Mouse (Mus musculus) heart, embryonic 11.5 days (tissue): ENCODE measurements around the gene Jph4. TPM values are rescaled to one million over a fixed set of nuclear protein-coding genes. Genes with fewer than 3 reads are reported as not detected.

Experiments
- ATAC-seq: fragments of 200-750 bp; cut with Nextera tagmentation; replicated peaks from 2 replicates; pipeline ENCODE4 v1.8.0; 2017; ENCODE audit warnings: moderate library complexity; ENCODE audit not compliant: insufficient number of reproducible peaks, low FRiP score, low TSS enrichment
- H3K27ac ChIP-seq: fragments of 300-500 bp; sonication (generic); 2 replicates; pipeline ENCODE4 v1.5.1; 2014; ENCODE audit warnings: mild to moderate bottlenecking, low read depth, low read length
- H3K27me3 ChIP-seq: fragments of 300-500 bp; sonication (generic); 2 replicates; pipeline ENCODE4 v1.6.1; 2014; ENCODE audit warnings: mild to moderate bottlenecking, low read length, mixed read lengths; ENCODE audit not compliant: control insufficient read depth, insufficient read depth
- H3K36me3 ChIP-seq: fragments of 300-500 bp; sonication (generic); 2 replicates; pipeline ENCODE4 v1.6.1; 2014; ENCODE audit warnings: mild to moderate bottlenecking, low read length, moderate library complexity, mixed read lengths; ENCODE audit not compliant: control insufficient read depth, insufficient read depth
- H3K4me1 ChIP-seq: fragments of 300-500 bp; sonication (generic); 2 replicates; pipeline ENCODE4 v1.6.1; 2014; ENCODE audit warnings: low read length; ENCODE audit not compliant: control insufficient read depth, insufficient read depth
- H3K4me2 ChIP-seq: fragments of 300-500 bp; sonication (generic); 2 replicates; pipeline ENCODE4 v1.6.1; 2014; ENCODE audit warnings: mild to moderate bottlenecking, moderate library complexity
- H3K4me3 ChIP-seq: fragments of 300-500 bp; sonication (generic); 2 replicates; pipeline ENCODE4 v1.5.1; 2014; ENCODE audit warnings: low read depth, low read length
- H3K9ac ChIP-seq: fragments of 300-500 bp; sonication (generic); 2 replicates; pipeline ENCODE4 v1.6.1; 2014; ENCODE audit warnings: mild to moderate bottlenecking, low read depth, low read length, moderate library complexity
- H3K9me3 ChIP-seq: fragments of 300-500 bp; sonication (generic); replicated peaks from 2 replicates; pipeline ENCODE4 v1.6.1; 2016; ENCODE audit warnings: low read length; ENCODE audit not compliant: control insufficient read depth
- WGBS: fragments of 180-500 bp; shearing (Covaris S2); extraction: QIAGEN DNeasy Blood & Tissue Kit; methylation state at CpG from one replicate; pipeline ENCODE4 v1.1.7; 2014; ENCODE audit not compliant: insufficient replicate concordance; 5-methylcytosine and 5-hydroxymethylcytosine counted together
- polyA plus RNA-seq: library from polyadenylated mRNA; unstranded; fragments of >200 nt; fragmentation: Nextera tagmentation; extraction: Ambion mirVana; gene quantifications from 2 replicates; pipeline ENCODE4 v1.2.1, GENCODE M21; 2014

The Jph4 gene
- polyA plus RNA-seq, 1 experiment from 2014 or later: 0.31 TPM

GRCm38 (mm10) chr14:55094704-55095231, 22.0 kb downstream of the Jph4 start, which contains the start of gene Thtpa:
TSS of gene Thtpa (plus strand) at chr14:55094784.
- Histone ChIP-seq H3K4me1 (peaks cover 20% of the 10 kb centered on the region), H3K4me2 (peak within 1 kb of the TSS; percentile 70), H3K9me3 (no peaks in the 10 kb centered on the region), H3K36me3 (no peaks in the 10 kb centered on the region; the same call in 1 of the 2 replicates), H3K27me3 (no peaks in the 10 kb centered on the region), H3K9ac (peak within 1 kb of the TSS; percentile 70), H3K4me3 (peak within 1 kb of the TSS; percentile 55), H3K27ac (peak within 1 kb of the TSS; percentile 41; the same call in 1 of the 2 replicates)
- ATAC-seq: peak; percentile 55; the same call in 1 of the 2 replicates
- 3% methylated on average over 30 of the region's 30 CpGs for WGBS

GRCm38 (mm10) chr14:55093927-55094326, 22.8 kb downstream of the Jph4 start:
- no peaks in the 10 kb centered on the region for H3K9me3 ChIP-seq
- H3K4me1 ChIP-seq: peaks cover 28% of the 10 kb centered on the region
- WGBS: 37% methylated on average over 6 of the region's 6 CpGs
- no peaks in the 10 kb centered on the region for H3K36me3 ChIP-seq
- H3K9ac ChIP-seq: no peak overlapping the region
- H3K4me3 ChIP-seq: no peak overlapping the region; the same call in 1 of the 2 replicates
- no peaks in the 10 kb centered on the region for H3K27me3 ChIP-seq
- no peak overlapping the region for H3K27ac ChIP-seq
- no peak for ATAC-seq
- H3K4me2 ChIP-seq: peak overlapping the region; percentile 70

- Histone ChIP-seq H3K4me3 (peak within 1 kb of the TSS; percentile 63), H3K9me3 (no peaks in the 10 kb centered on the region), H3K27me3 (no peaks in the 10 kb centered on the region), H3K36me3 (no peaks in the 10 kb centered on the region), H3K9ac (peak within 1 kb of the TSS; percentile 74), H3K27ac (peak within 1 kb of the TSS; percentile 70), H3K4me2 (peak within 1 kb of the TSS; percentile 90), H3K4me1 (peaks cover 42% of the 10 kb centered on the region)
- 1% methylated on average over 34 of the region's 34 CpGs for WGBS
- ATAC-seq: peak; percentile 85
Observed at GRCm38 (mm10) chr14:55092011-55092577, 24.6 kb downstream of the Jph4 start, which contains the start of gene Zfhx2. TSS of gene Zfhx2 (minus strand) at chr14:55092324.

GRCm38 (mm10) chr14:55091209-55091865, 25.4 kb downstream of the Jph4 start:
- WGBS: 4% methylated on average over 34 of the region's 34 CpGs
- H3K4me1 ChIP-seq: peaks cover 37% of the 10 kb centered on the region
- H3K36me3 ChIP-seq: no peaks in the 10 kb centered on the region
- no peaks in the 10 kb centered on the region for H3K9me3 ChIP-seq
- peak overlapping the region; percentile 63 for H3K4me3 ChIP-seq
- no peak for ATAC-seq
- no peaks in the 10 kb centered on the region for H3K27me3 ChIP-seq
- H3K27ac ChIP-seq: peak overlapping the region; percentile 70; the same call in 1 of the 2 replicates
- peak overlapping the region; percentile 90 for H3K4me2 ChIP-seq
- peak overlapping the region; percentile 74 for H3K9ac ChIP-seq

GRCm38 (mm10) chr14:55089199-55089947, 27.4 kb downstream of the Jph4 start:
- Histone ChIP-seq H3K4me1 (peaks cover 36% of the 10 kb centered on the region), H3K27ac (peak overlapping the region; percentile 54; the same call in 1 of the 2 replicates), H3K36me3 (no peaks in the 10 kb centered on the region), H3K27me3 (no peaks in the 10 kb centered on the region), H3K4me3 (no peak overlapping the region), H3K9me3 (no peaks in the 10 kb centered on the region), H3K9ac (no peak overlapping the region), H3K4me2 (peak overlapping the region; percentile 9)
- WGBS: 49% methylated on average over 13 of the region's 13 CpGs
- no peak for ATAC-seq

- Histone ChIP-seq H3K4me3 (no peak overlapping the region), H3K27ac (no peak overlapping the region), H3K4me2 (no peak overlapping the region), H3K4me1 (peaks cover 32% of the 10 kb centered on the region), H3K9ac (no peak overlapping the region), H3K27me3 (no peaks in the 10 kb centered on the region), H3K36me3 (no peaks in the 10 kb centered on the region), H3K9me3 (no peaks in the 10 kb centered on the region)
- no peak for ATAC-seq
- 80% methylated on average over 6 of the region's 6 CpGs for WGBS
Observed at GRCm38 (mm10) chr14:55086009-55086514, 30.7 kb downstream of the Jph4 start.

- WGBS: 49% methylated on average over 9 of the region's 9 CpGs
- no peaks in the 10 kb centered on the region for H3K9me3 ChIP-seq
Observed at GRCm38 (mm10) chr14:55085324-55086008, 31.3 kb downstream of the Jph4 start.

GRCm38 (mm10) chr14:55083481-55083880, 33.3 kb downstream of the Jph4 start:
- no peak for ATAC-seq

More at GRCm38 (mm10) chr14:55085324-55086008, 31.3 kb downstream of the Jph4 start:
- ATAC-seq: no peak
- no peak overlapping the region for H3K27ac ChIP-seq
- H3K4me3 ChIP-seq: no peak overlapping the region
- H3K36me3 ChIP-seq: no peaks in the 10 kb centered on the region
- no peaks in the 10 kb centered on the region for H3K27me3 ChIP-seq
- H3K4me1 ChIP-seq: peaks cover 32% of the 10 kb centered on the region
- no peak overlapping the region for H3K4me2 ChIP-seq
- no peak overlapping the region for H3K9ac ChIP-seq

More at GRCm38 (mm10) chr14:55083481-55083880, 33.3 kb downstream of the Jph4 start:
- H3K4me2 ChIP-seq: no peak overlapping the region
- no peaks in the 10 kb centered on the region for H3K9me3 ChIP-seq
- WGBS: 65% methylated on average over 6 of the region's 6 CpGs
- no peak overlapping the region for H3K4me3 ChIP-seq
- H3K4me1 ChIP-seq: peaks cover 20% of the 10 kb centered on the region
- 0 out of 2 replicates have a peak, but pooled peaks cover 3% of the 10 kb centered on the region for H3K27me3 ChIP-seq
- no peak overlapping the region for H3K27ac ChIP-seq
- no peak overlapping the region for H3K9ac ChIP-seq
- H3K36me3 ChIP-seq: no peaks in the 10 kb centered on the region
